Mouse (Mus musculus) lung, embryonic 16.5 days (tissue): ENCODE measurements around the gene Zc3h4. TPM values are rescaled to one million over a fixed set of nuclear protein-coding genes. Genes with fewer than 3 reads are reported as not detected.

ENCODE experiments used
- ATAC-seq: fragments of 200-750 bp; cut with Nextera tagmentation; 2 replicates; pipeline ENCODE4 v1.8.0; 2017; ENCODE audit warnings: low read depth, mild to moderate bottlenecking, moderate library complexity
- H3K27ac ChIP-seq: fragments of 300-500 bp; sonication (generic); 2 replicates; pipeline ENCODE4 v1.5.1; 2014; ENCODE audit warnings: mild to moderate bottlenecking, control low read depth, low read length
- H3K27me3 ChIP-seq: fragments of 300-500 bp; sonication (generic); 2 replicates; pipeline ENCODE4 v1.6.1; 2014; ENCODE audit warnings: low read depth, low read length, mixed read lengths; ENCODE audit not compliant: control insufficient read depth, insufficient read depth
- H3K36me3 ChIP-seq: fragments of 300-500 bp; sonication (generic); 2 replicates; pipeline ENCODE4 v1.6.1; 2014; ENCODE audit warnings: low read length; ENCODE audit not compliant: control insufficient read depth, insufficient read depth
- H3K4me1 ChIP-seq: fragments of 300-500 bp; sonication (generic); replicated peaks from 2 replicates; pipeline ENCODE4 v1.6.1; 2014; ENCODE audit warnings: low read length, mixed read lengths; ENCODE audit not compliant: control insufficient read depth, insufficient read depth
- H3K4me2 ChIP-seq: fragments of 300-500 bp; sonication (generic); 2 replicates; pipeline ENCODE4 v1.6.1; 2014; ENCODE audit warnings: low read depth, low read length, control low read depth
- H3K4me3 ChIP-seq: fragments of 300-500 bp; sonication (generic); 2 replicates; pipeline ENCODE4 v1.5.1; 2014; ENCODE audit warnings: mild to moderate bottlenecking, low read length, control low read depth
- H3K9ac ChIP-seq: fragments of 300-500 bp; sonication (generic); 2 replicates; pipeline ENCODE4 v1.6.1; 2014; ENCODE audit warnings: low read length, control low read depth
- H3K9me3 ChIP-seq: fragments of 300-500 bp; sonication (generic); 2 replicates; pipeline ENCODE4 v1.6.1; 2016; ENCODE audit warnings: low read length; ENCODE audit not compliant: control insufficient read depth
- WGBS: fragments of 180-500 bp; shearing (Covaris S2); extraction: QIAGEN DNeasy Blood & Tissue Kit; methylation state at CpG from one replicate; pipeline ENCODE4 v1.1.7; 2014; 5-methylcytosine and 5-hydroxymethylcytosine counted together
- polyA plus RNA-seq: library from polyadenylated mRNA; unstranded; fragments of >200 nt; fragmentation: Nextera tagmentation; extraction: Ambion mirVana; gene quantifications from 2 replicates; pipeline ENCODE4 v1.2.1, GENCODE M21; 2015

The Zc3h4 gene
- polyA plus RNA-seq, 1 experiment from 2014 or later = 13.2 TPM

GRCm38 (mm10) chr7:16465568-16465967 lies 64.9 kb downstream of the Zc3h4 start:
- 0 out of 2 replicates have a peak, but pooled peaks have one; percentile 16 for ATAC-seq
- H3K36me3 ChIP-seq = no peaks in the 10 kb centered on the region
- no peak overlapping the region for H3K4me3 ChIP-seq
- no peak overlapping the region for H3K9ac ChIP-seq
- H3K9me3 ChIP-seq = no peaks in the 10 kb centered on the region
- no peaks in the 10 kb centered on the region for H3K4me1 ChIP-seq
- H3K4me2 ChIP-seq = no peak overlapping the region
- WGBS = 85% methylated on average over 5 of the region's 5 CpGs
- peaks cover 3% of the 10 kb centered on the region; the same call in 1 of the 2 replicates for H3K27me3 ChIP-seq
- no peak overlapping the region for H3K27ac ChIP-seq

- Histone ChIP-seq H3K36me3 (no peaks in the 10 kb centered on the region), H3K9me3 (no peaks in the 10 kb centered on the region), H3K4me2 (no peak overlapping the region), H3K27me3 (peaks cover 5% of the 10 kb centered on the region; the same call in 1 of the 2 replicates), H3K9ac (no peak overlapping the region), H3K4me1 (no peaks in the 10 kb centered on the region), H3K27ac (no peak overlapping the region), H3K4me3 (no peak overlapping the region)
- WGBS = 50% methylated on average over 4 of the region's 4 CpGs
- no peak for ATAC-seq
Observed at GRCm38 (mm10) chr7:16466565-16466964, 65.9 kb downstream of the Zc3h4 start.

DNA sequence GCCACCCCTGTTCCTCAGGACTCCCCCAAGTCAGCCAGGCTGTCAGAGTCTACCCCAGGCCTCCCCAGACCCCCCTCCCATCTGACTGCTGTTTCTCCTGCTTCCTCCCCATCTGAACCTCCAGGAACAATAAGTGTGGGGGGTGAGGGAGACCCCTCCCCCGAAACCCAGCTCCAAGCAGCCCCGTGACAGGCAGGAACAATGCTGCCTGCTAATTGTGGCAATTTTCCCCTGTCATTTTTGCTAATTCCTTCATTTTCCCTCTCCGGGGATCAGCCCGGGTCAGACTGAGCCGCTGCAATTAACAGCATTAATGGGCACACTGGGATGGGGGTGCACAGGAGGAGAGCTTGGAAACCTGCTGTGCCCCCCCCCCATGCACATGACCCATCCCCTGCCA lies 67.4 kb downstream of the Zc3h4 start:
- H3K9ac ChIP-seq = no peak overlapping the region
- no peak for ATAC-seq
- 28% methylated on average over 5 of the region's 5 CpGs for WGBS
- no peak overlapping the region for H3K4me2 ChIP-seq
- H3K27ac ChIP-seq = no peak overlapping the region
- H3K4me3 ChIP-seq = no peak overlapping the region
- no peaks in the 10 kb centered on the region for H3K9me3 ChIP-seq
- peaks cover 19% of the 10 kb centered on the region for H3K27me3 ChIP-seq
- H3K36me3 ChIP-seq = no peaks in the 10 kb centered on the region
- H3K4me1 ChIP-seq = no peaks in the 10 kb centered on the region

DNA sequence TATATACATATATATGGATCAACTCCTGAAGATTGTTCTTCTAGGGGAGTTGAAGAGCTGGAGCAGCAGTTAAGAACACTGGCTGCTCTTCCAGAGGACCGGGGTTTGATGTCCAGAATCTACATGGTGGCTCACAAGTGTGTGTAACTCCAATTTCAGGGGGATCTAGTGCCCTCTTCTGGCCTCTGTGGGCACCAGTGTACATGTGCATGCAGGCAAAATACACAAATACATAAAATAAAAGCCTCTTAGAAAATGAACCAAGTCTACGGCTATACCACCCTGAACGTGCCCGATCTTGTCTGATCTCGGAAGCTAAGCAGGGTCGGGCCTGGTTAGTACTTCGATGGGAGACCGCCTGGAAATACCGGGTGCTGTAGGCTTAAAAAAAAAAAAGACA lies 70.8 kb downstream of the Zc3h4 start:
- Histone ChIP-seq H3K4me3 (no peak overlapping the region), H3K4me2 (no peak overlapping the region)
- ATAC-seq = no peak

DNA sequence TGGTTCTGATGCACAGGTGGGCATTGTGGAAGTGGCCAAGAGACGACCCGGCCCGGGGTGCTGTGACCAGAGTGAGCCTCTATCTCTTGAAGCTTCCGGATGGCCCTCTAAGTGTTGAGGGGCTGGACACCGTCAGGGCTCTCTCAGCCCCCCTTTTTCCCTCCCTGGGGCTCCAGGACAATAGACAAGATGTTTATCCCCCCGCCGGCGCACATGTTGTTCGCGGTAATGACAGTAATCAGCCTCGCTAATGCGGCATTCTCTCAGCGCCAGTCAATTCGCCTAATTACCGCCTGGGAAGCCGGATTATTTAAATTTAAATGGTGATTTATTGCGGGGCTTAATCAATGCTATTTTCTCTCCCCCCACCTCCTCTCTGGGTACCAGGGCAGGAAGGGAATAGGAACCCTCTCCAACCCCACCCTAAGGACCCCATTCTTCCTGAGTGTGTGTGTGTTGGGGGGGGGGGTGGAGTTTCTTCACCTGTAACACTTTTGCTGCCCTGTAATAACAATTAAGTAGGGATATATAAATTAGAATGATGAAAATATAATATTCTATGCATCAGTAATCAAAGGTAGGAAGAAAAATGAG lies 71.5 kb downstream of the Zc3h4 start:
- Histone ChIP-seq H3K27ac (no peak overlapping the region), H3K9me3 (no peaks in the 10 kb centered on the region), H3K27me3 (peaks cover 60% of the 10 kb centered on the region), H3K4me1 (peaks cover 10% of the 10 kb centered on the region), H3K4me2 (no peak overlapping the region), H3K36me3 (no peaks in the 10 kb centered on the region), H3K9ac (no peak overlapping the region), H3K4me3 (no peak overlapping the region)
- ATAC-seq = no peak
- 17% methylated on average over 17 of the region's 17 CpGs for WGBS

More for the DNA sequence above, 70.8 kb downstream of the Zc3h4 start:
- WGBS = 30% methylated on average over 9 of the region's 9 CpGs
- Histone ChIP-seq H3K27me3 (peaks cover 53% of the 10 kb centered on the region), H3K27ac (no peak overlapping the region), H3K4me1 (peaks cover 10% of the 10 kb centered on the region), H3K9me3 (no peaks in the 10 kb centered on the region), H3K9ac (no peak overlapping the region), H3K36me3 (no peaks in the 10 kb centered on the region)

DNA sequence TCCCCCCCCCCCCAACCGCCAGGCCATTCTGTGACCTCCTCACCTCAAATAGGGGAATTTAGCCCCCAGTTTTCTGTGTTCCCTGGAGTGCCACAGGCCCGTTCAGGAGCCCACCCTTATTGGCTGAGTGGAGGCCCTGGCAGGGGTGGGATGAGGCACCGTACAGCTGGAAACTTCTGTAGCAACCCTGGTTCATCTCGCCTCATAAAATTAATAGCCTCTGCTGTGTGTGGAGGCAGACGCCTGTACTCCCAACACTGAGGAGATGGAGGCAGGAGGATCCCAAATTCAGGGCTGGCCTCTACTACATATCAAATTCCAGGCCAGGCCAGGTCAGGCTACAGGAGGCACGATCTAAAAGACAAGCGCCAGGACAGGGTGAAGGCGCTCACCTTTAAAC lies 73.1 kb downstream of the Zc3h4 start:
- no peak for ATAC-seq

GRCm38 (mm10) chr7:16474445-16474844 lies 73.7 kb downstream of the Zc3h4 start:
- ATAC-seq = no peak
- no peak overlapping the region for H3K9ac ChIP-seq
- H3K27me3 ChIP-seq = peaks cover 61% of the 10 kb centered on the region

More for the DNA sequence above, 73.1 kb downstream of the Zc3h4 start:
- Histone ChIP-seq H3K36me3 (no peaks in the 10 kb centered on the region), H3K4me1 (peaks cover 10% of the 10 kb centered on the region), H3K9ac (no peak overlapping the region), H3K27ac (no peak overlapping the region), H3K4me2 (no peak overlapping the region), H3K27me3 (peaks cover 61% of the 10 kb centered on the region), H3K4me3 (no peak overlapping the region), H3K9me3 (no peaks in the 10 kb centered on the region)
- WGBS = 53% methylated on average over 8 of the region's 8 CpGs

GRCm38 (mm10) chr7:16475321-16475720 lies 74.6 kb downstream of the Zc3h4 start:
- Histone ChIP-seq H3K9ac (no peak overlapping the region), H3K4me2 (no peak overlapping the region), H3K27me3 (peaks cover 61% of the 10 kb centered on the region), H3K27ac (no peak overlapping the region), H3K4me3 (peak overlapping the region; percentile 1; the same call in 1 of the 2 replicates), H3K36me3 (no peaks in the 10 kb centered on the region), H3K4me1 (peaks cover 10% of the 10 kb centered on the region), H3K9me3 (no peaks in the 10 kb centered on the region)
- no peak for ATAC-seq
- WGBS = 5% methylated on average over 22 of the region's 23 CpGs

More at GRCm38 (mm10) chr7:16474445-16474844, 73.7 kb downstream of the Zc3h4 start:
- Histone ChIP-seq H3K4me2 (peak overlapping the region; percentile 44; the same call in 1 of the 2 replicates), H3K36me3 (no peaks in the 10 kb centered on the region), H3K4me3 (peak overlapping the region; percentile 28), H3K27ac (no peak overlapping the region), H3K9me3 (no peaks in the 10 kb centered on the region), H3K4me1 (peaks cover 10% of the 10 kb centered on the region)
- 5% methylated on average over 33 of the region's 33 CpGs for WGBS

- peak overlapping the region; percentile 40 for H3K4me3 ChIP-seq
- peaks cover 61% of the 10 kb centered on the region for H3K27me3 ChIP-seq
- WGBS = 2% methylated on average over 50 of the region's 59 CpGs
- H3K9ac ChIP-seq = no peak overlapping the region
- ATAC-seq = 0 out of 2 replicates have a peak, but pooled peaks have one; percentile 24
- H3K4me2 ChIP-seq = peak overlapping the region; percentile 60
- peaks cover 10% of the 10 kb centered on the region for H3K4me1 ChIP-seq
- no peaks in the 10 kb centered on the region for H3K9me3 ChIP-seq
- no peaks in the 10 kb centered on the region for H3K36me3 ChIP-seq
- H3K27ac ChIP-seq = no peak overlapping the region
Observed at GRCm38 (mm10) chr7:16475764-16476599, 75.3 kb downstream of the Zc3h4 start.
